ENCODE assay signal across 8 mouse cellular contexts in the genomic region with DNA sequence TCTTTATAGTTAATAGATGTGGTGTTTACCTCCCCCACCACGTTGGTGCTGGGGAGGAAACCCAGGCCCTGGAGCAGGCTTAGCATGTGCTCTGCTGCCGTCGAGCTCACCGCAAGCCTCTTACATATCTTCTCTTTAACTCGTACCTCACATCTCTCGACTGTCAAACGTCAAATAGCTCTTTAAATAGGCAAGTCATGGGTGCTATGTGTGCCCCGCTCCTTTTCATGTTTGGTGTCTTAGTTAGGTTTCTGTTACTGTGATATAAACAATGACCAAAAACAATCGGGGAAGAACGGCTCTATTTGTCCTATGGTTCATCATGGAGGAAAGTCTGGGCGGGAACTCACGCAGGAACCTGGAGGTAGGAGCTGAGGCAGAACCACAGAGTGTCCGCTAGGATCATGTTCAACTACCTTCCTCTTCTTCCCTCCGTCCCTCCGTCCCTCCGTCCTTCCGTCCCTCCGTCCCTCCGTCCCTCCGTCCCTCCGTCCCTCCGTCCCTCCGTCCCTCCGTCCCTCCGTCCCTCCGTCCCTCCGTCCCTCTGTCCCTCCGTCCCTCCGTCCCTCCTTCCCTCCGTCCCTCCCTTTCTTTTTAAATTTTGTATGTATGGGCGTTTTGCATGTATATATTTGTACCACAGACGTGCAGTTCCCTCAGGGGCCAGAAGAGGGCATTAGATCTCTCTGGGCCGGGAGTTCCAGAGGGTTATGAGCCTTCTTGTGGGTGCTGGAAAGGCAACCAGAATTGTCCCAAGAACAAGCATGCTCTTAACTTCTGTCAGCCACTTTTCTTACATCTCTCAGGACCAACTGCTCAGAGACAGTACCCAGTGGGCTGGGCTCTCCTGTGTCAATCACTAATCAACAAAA. TPM values are rescaled to one million over a fixed set of nuclear protein-coding genes. Genes with fewer than 3 reads are reported as not detected.
DNase-seq lines count a peak whose midpoint lies in the region; ATAC-seq and TF ChIP-seq lines count a peak whose summit lies in the region.

No protein-coding gene starts in this region.

- peak overlapping the region; percentile 63 for H3K4me3 ChIP-seq in E14TG2a.4 (replicated peaks; ENCODE audit: low read length)
- H3K4me3 ChIP-seq in embryonic facial prominence, embryonic 11.5 days (ENCODE audit: low read depth, low read length), result peak overlapping the region; percentile 21; the same call in 1 of the 2 replicates
- peak overlapping the region; percentile 44 for H3K4me3 ChIP-seq in heart, embryonic 15.5 days
- peak overlapping the region; percentile 26 for H3K4me3 ChIP-seq in neural tube, embryonic 15.5 days (replicated peaks)

- DNase-seq in adrenal gland, postnatal 14 days, result peak; percentile 76
- peak; percentile 85 for DNase-seq in embryonic facial prominence, embryonic 11.5 days (ENCODE audit: low spot score)
- DNase-seq in kidney, postnatal 14 days, result peak; percentile 69
- peak; percentile 65 to 68 for DNase-seq in lung, adult 18-20 months
- DNase-seq in thymus, postnatal 25 days, result peak; percentile 65

- H3K27me3 ChIP-seq in E14TG2a.4 (ENCODE audit: insufficient read depth, low read length), result peaks cover 23% of the 10 kb centered on the region
- H3K27me3 ChIP-seq in embryonic facial prominence, embryonic 11.5 days (ENCODE audit: control insufficient read depth, insufficient read depth, low read length), result no peaks in the 10 kb centered on the region
- no peaks in the 10 kb centered on the region for H3K27me3 ChIP-seq in heart, embryonic 15.5 days
- H3K27me3 ChIP-seq in neural tube, embryonic 15.5 days (replicated peaks), result no peaks in the 10 kb centered on the region

- H3K9me3 ChIP-seq in E14TG2a.4 (ENCODE audit: low read length), result peaks cover 15% of the 10 kb centered on the region
- no peaks in the 10 kb centered on the region for H3K9me3 ChIP-seq in embryonic facial prominence, embryonic 11.5 days (replicated peaks; ENCODE audit: control insufficient read depth, low read length)
- no peaks in the 10 kb centered on the region for H3K9me3 ChIP-seq in heart, embryonic 15.5 days (replicated peaks)
- H3K9me3 ChIP-seq in neural tube, embryonic 15.5 days (replicated peaks), result no peaks in the 10 kb centered on the region

- peaks cover 23% of the 10 kb centered on the region for H3K4me1 ChIP-seq in E14TG2a.4 (replicated peaks; ENCODE audit: low read depth, low read length)
- no peaks in the 10 kb centered on the region for H3K4me1 ChIP-seq in embryonic facial prominence, embryonic 11.5 days (ENCODE audit: control insufficient read depth, insufficient read depth, low read length)
- peaks cover 37% of the 10 kb centered on the region for H3K4me1 ChIP-seq in heart, embryonic 15.5 days (replicated peaks)
- H3K4me1 ChIP-seq in neural tube, embryonic 15.5 days, result peaks cover 15% of the 10 kb centered on the region

- H3K9ac ChIP-seq in embryonic facial prominence, embryonic 11.5 days (replicated peaks; ENCODE audit: low read length), result peak overlapping the region; percentile 41; the same call in 1 of the 2 replicates
- H3K9ac ChIP-seq in heart, embryonic 15.5 days, result peak overlapping the region; percentile 40; the same call in 1 of the 2 replicates
- H3K9ac ChIP-seq in neural tube, embryonic 15.5 days (replicated peaks), result no peak overlapping the region

- peak; percentile 89 for TF ChIP-seq CTCF in E14TG2a.4 (conservative IDR thresholded peaks at IDR 0.05; ENCODE audit: low read length)

- H3K27ac ChIP-seq in embryonic facial prominence, embryonic 11.5 days (replicated peaks; ENCODE audit: low read depth, low read length), result no peak overlapping the region
- peak overlapping the region; percentile 88 for H3K27ac ChIP-seq in heart, embryonic 15.5 days
- peak overlapping the region; percentile 78 for H3K27ac ChIP-seq in neural tube, embryonic 15.5 days (replicated peaks)

- 17% methylated on average over 32 of the region's 33 CpGs for WGBS in embryonic facial prominence, embryonic 11.5 days
- 23% methylated on average over 33 of the region's 33 CpGs for WGBS in heart, embryonic 15.5 days
- WGBS in neural tube, embryonic 15.5 days, result 15% methylated on average over 30 of the region's 33 CpGs

- H3K36me3 ChIP-seq in E14TG2a.4 (ENCODE audit: insufficient read depth, low read length), result no peaks in the 10 kb centered on the region
- H3K36me3 ChIP-seq in embryonic facial prominence, embryonic 11.5 days (replicated peaks; ENCODE audit: control insufficient read depth, insufficient read depth, low read depth, low read length), result no peaks in the 10 kb centered on the region
- H3K36me3 ChIP-seq in heart, embryonic 15.5 days, result no peaks in the 10 kb centered on the region
- no peaks in the 10 kb centered on the region for H3K36me3 ChIP-seq in neural tube, embryonic 15.5 days

- no peak; the same call in 1 of the 2 replicates for ATAC-seq in embryonic facial prominence, embryonic 11.5 days (replicated peaks; ENCODE audit: insufficient number of reproducible peaks, low FRiP score, low TSS enrichment, low read depth)
- ATAC-seq in heart, embryonic 15.5 days (replicated peaks; ENCODE audit: insufficient number of reproducible peaks, insufficient read depth, low FRiP score, low read depth), result no peak
- ATAC-seq in neural tube, embryonic 15.5 days (ENCODE audit: low FRiP score), result no peak; the same call in 1 of the 2 replicates

- peak overlapping the region; percentile 44 for H3K4me2 ChIP-seq in embryonic facial prominence, embryonic 11.5 days (ENCODE audit: low read depth, low read length)
- H3K4me2 ChIP-seq in heart, embryonic 15.5 days, result peak overlapping the region; percentile 66
- peak overlapping the region; percentile 52 for H3K4me2 ChIP-seq in neural tube, embryonic 15.5 days

RNA-seq across cellular contexts. Expression of gene Fermt2, which starts 36.4 kb away (rescaled TPM):
- total RNA-seq in adrenal gland, postnatal 14 days (2021), result 140 and 148 TPM in 2 replicates
- 81.2 and 83.2 TPM in 2 replicates for polyA plus RNA-seq in embryonic facial prominence, embryonic 11.5 days (2014; fragmentation: Nextera tagmentation; extraction: Ambion mirVana)
- 201 and 265 TPM in 2 replicates for polyA plus RNA-seq in heart, embryonic 15.5 days (2015; fragmentation: Nextera tagmentation; extraction: Ambion mirVana)
- polyA plus RNA-seq in neural tube, embryonic 15.5 days (2015; fragmentation: Nextera tagmentation; extraction: Ambion mirVana), result 78.7 and 103 TPM in 2 replicates
